10 mouse cellular contexts compared by ENCODE assay signal in the genomic region with DNA sequence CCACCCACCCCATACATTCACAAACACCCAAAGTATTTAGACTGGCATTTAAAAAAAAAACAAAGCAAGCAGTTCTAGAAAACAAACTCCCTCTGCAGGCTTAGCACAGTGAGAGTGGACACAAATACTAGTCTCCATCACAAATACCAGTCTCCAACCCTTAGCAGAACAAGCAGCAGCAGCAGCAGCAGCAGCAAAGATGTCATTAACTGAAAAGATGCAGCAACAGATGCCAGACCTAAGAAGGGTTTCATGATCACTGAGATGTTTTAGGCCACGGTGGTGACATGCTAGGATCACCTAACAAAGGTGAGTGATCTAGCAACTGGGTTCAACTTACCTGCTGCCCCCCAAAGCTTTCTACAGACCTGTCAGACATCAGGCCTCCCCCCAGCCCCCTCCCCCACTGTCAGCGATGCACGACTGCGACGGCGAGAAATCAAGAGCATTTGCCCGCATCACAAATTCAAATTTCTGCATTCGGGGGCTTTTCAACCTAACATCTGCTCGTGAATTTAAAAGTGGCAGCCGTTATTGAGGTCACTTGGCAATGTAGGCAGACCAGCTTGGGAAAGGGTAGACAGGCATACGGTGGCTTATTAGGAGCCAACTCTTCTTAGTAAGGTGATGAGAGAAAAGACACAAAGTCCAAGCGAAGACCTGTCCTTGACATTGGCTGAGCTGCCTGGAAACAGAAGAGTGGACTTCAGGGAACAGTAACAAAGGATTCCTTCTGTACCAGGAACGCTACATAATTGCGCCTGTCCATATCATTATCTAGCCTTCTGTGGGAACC. TPM values are rescaled to one million over a fixed set of nuclear protein-coding genes. Genes with fewer than 3 reads are reported as not detected.
DNase-seq lines count a peak whose midpoint lies in the region; ATAC-seq and TF ChIP-seq lines count a peak whose summit lies in the region.
"Had no signal": no experiment of that assay in that cellular context is flagged by ENCODE, and none has a peak within 500 bp of the region (broad histone marks: within the 10 kb centered on the region; RNA-seq: fewer than 3 reads in every experiment).

No protein-coding gene starts in this region.

- H3K9me3 ChIP-seq in heart, embryonic 13.5 days: no peaks in the 10 kb centered on the region
- no peaks in the 10 kb centered on the region for H3K9me3 ChIP-seq in ES-Bruce4 (replicated peaks; ENCODE audit: control insufficient read depth, insufficient read depth, low read length, poor library complexity, severe bottlenecking)
- H3K9me3 ChIP-seq in embryonic facial prominence, embryonic 13.5 days: no peaks in the 10 kb centered on the region
- H3K9me3 ChIP-seq in limb, embryonic 10.5 days (replicated peaks): no peaks in the 10 kb centered on the region

- no peaks in the 10 kb centered on the region for H3K27me3 ChIP-seq in heart, embryonic 13.5 days (replicated peaks)
- H3K27me3 ChIP-seq in ES-Bruce4 (ENCODE audit: control insufficient read depth, insufficient read depth, low read length, poor library complexity, severe bottlenecking): no peaks in the 10 kb centered on the region
- no peaks in the 10 kb centered on the region for H3K27me3 ChIP-seq in embryonic facial prominence, embryonic 13.5 days
- no peaks in the 10 kb centered on the region for H3K27me3 ChIP-seq in limb, embryonic 10.5 days (ENCODE audit: low read depth, poor library complexity, severe bottlenecking)

- no peak overlapping the region for H3K4me3 ChIP-seq in heart, embryonic 13.5 days
- H3K4me3 ChIP-seq in ES-Bruce4 (ENCODE audit: low read depth, low read length): no peak overlapping the region
- no peak overlapping the region for H3K4me3 ChIP-seq in embryonic facial prominence, embryonic 13.5 days
- no peak overlapping the region for H3K4me3 ChIP-seq in limb, embryonic 10.5 days

- no peak for TF ChIP-seq POLR2A in ES-Bruce4 (IDR thresholded peaks at IDR 0.05; ENCODE audit: insufficient read depth, low read length)

- H3K9ac ChIP-seq in heart, embryonic 13.5 days: peak overlapping the region; percentile 37; the same call in 1 of the 2 replicates
- H3K9ac ChIP-seq in ES-Bruce4 (ENCODE audit: low read depth, poor library complexity, severe bottlenecking): no peak overlapping the region
- H3K9ac ChIP-seq in embryonic facial prominence, embryonic 13.5 days: no peak overlapping the region

- TF ChIP-seq EP300 in ES-Bruce4 (IDR thresholded peaks at IDR 0.05; ENCODE audit: insufficient read depth, low read depth, low read length): no peak

- H3K27ac ChIP-seq in heart, embryonic 13.5 days (replicated peaks): peak overlapping the region; percentile 87
- peak overlapping the region; percentile 73 for H3K27ac ChIP-seq in ES-Bruce4 (ENCODE audit: insufficient read depth, low read length)
- peak overlapping the region; percentile 48; the same call in 1 of the 2 replicates for H3K27ac ChIP-seq in embryonic facial prominence, embryonic 13.5 days
- H3K27ac ChIP-seq in limb, embryonic 10.5 days: peak overlapping the region; percentile 79

- no peak for ATAC-seq in heart, embryonic 13.5 days (ENCODE audit: extremely low read depth, insufficient number of reproducible peaks, low FRiP score, low TSS enrichment)
- no peak for ATAC-seq in embryonic facial prominence, embryonic 13.5 days (ENCODE audit: insufficient number of reproducible peaks, insufficient read depth, low FRiP score, low TSS enrichment, low read depth)
- no peak for ATAC-seq in inflammation-experienced regulatory T-cells, adult 6 months

- peaks cover 67% of the 10 kb centered on the region for H3K4me1 ChIP-seq in heart, embryonic 13.5 days
- H3K4me1 ChIP-seq in ES-Bruce4 (ENCODE audit: control insufficient read depth, insufficient read depth, low read length): peaks cover 9% of the 10 kb centered on the region
- H3K4me1 ChIP-seq in embryonic facial prominence, embryonic 13.5 days: peaks cover 37% of the 10 kb centered on the region
- H3K4me1 ChIP-seq in limb, embryonic 10.5 days: peaks cover 41% of the 10 kb centered on the region

- no peak overlapping the region for H3K4me2 ChIP-seq in heart, embryonic 13.5 days
- H3K4me2 ChIP-seq in embryonic facial prominence, embryonic 13.5 days: no peak overlapping the region

- TF ChIP-seq CTCF in ES-Bruce4 (IDR thresholded peaks at IDR 0.05; ENCODE audit: low read depth, low read length): no peak

- H3K36me3 ChIP-seq in heart, embryonic 13.5 days: peaks cover 3% of the 10 kb centered on the region; the same call in 1 of the 2 replicates
- no peaks in the 10 kb centered on the region for H3K36me3 ChIP-seq in ES-Bruce4 (ENCODE audit: control insufficient read depth, insufficient read depth, low read length, poor library complexity, severe bottlenecking)
- H3K36me3 ChIP-seq in embryonic facial prominence, embryonic 13.5 days: no peaks in the 10 kb centered on the region
- H3K36me3 ChIP-seq in limb, embryonic 10.5 days: no peaks in the 10 kb centered on the region

- 60% methylated on average over 14 of the region's 14 CpGs for WGBS in heart, embryonic 13.5 days
- 47% methylated on average over 14 of the region's 14 CpGs for WGBS in embryonic facial prominence, embryonic 13.5 days
- 62% methylated on average over 14 of the region's 14 CpGs for WGBS in limb, embryonic 10.5 days

- no peak for DNase-seq in heart, adult 9 months (ENCODE audit: low spot score in 2 of 2)
- no peak for DNase-seq in limb, embryonic 10.5 days (ENCODE audit: low spot score)
- DNase-seq in thymus, postnatal 10 days (ENCODE audit: low spot score in 2 of 2): no peak
- DNase-seq in layer of hippocampus, postnatal 10 days (ENCODE audit: low spot score in 2 of 2): no peak
- DNase-seq: adrenal gland, postnatal 25 days; left cerebral cortex, postnatal 4 days had no signal

RNA-seq across cellular contexts. Expression of a gene that starts 26.1 kb away (rescaled TPM):
- 27.1 and 31.3 TPM in 2 replicates for polyA plus RNA-seq in heart, embryonic 13.5 days (2015; fragmentation: Nextera tagmentation; extraction: Ambion mirVana)
- 23.8 and 28.1 TPM in 2 replicates for polyA plus RNA-seq in ES-Bruce4 (2011; ENCODE audit: insufficient read depth, insufficient read length, low read depth, missing spikeins)
- 14.6 and 16.2 TPM in 2 replicates for polyA plus RNA-seq in embryonic facial prominence, embryonic 13.5 days (2015; fragmentation: Nextera tagmentation; extraction: Ambion mirVana)
- polyA plus RNA-seq in limb, embryonic 10.5 days (2016; fragmentation: Nextera tagmentation; extraction: Ambion mirVana): 6.4 and 8.1 TPM in 2 replicates
- polyA plus RNA-seq in inflammation-experienced regulatory T-cells, adult 6 months (2017; shearing (Covaris generic)): 10 to 100 TPM; 53.9 to 73.9 (median 69.4) TPM
- 10 to 100 TPM; 42.3 to 45.2 TPM for total RNA-seq in layer of hippocampus, postnatal 10 days (2021)
